ENCODE assay signal across 9 mouse cellular contexts in genomic region chr16:33832728-33833428, GRCm38 (mm10). TPM values are rescaled to one million over a fixed set of nuclear protein-coding genes. Genes with fewer than 3 reads are reported as not detected.
DNase-seq lines count a peak whose midpoint lies in the region; ATAC-seq lines count a peak whose summit lies in the region.
"Had no signal": no experiment of that assay in that cellular context is flagged by ENCODE, and none has a peak within 500 bp of the region (broad histone marks: within the 10 kb centered on the region; RNA-seq: fewer than 3 reads in every experiment).

No protein-coding gene starts in this region.

- peak; percentile 80 for ATAC-seq in forebrain, embryonic 15.5 days (replicated peaks)
- no peak for ATAC-seq in intestine, embryonic 15.5 days

- peak; percentile 45 for DNase-seq in adrenal gland, postnatal 10 days
- no peak for DNase-seq in adrenal gland, adult 18-20 months (ENCODE audit: low spot score in 2 of 2)
- peak; percentile 41 for DNase-seq in NIH3T3 (ENCODE audit: low read depth)
- peak; percentile 61 for DNase-seq in thymus, postnatal 14 days
- DNase-seq in cerebellum, postnatal 25 days, result no peak

- 1% methylated on average over 21 of the region's 21 CpGs for WGBS in forebrain, embryonic 15.5 days
- WGBS in intestine, embryonic 15.5 days, result 10% methylated on average over 21 of the region's 21 CpGs
- WGBS in macrophage (ENCODE audit: missing documents), result 11% methylated on average over 21 of the region's 21 CpGs

- H3K4me1 ChIP-seq in forebrain, embryonic 15.5 days, result peaks cover 45% of the 10 kb centered on the region
- peaks cover 34% of the 10 kb centered on the region for H3K4me1 ChIP-seq in intestine, embryonic 15.5 days (replicated peaks)

- peaks cover 74% of the 10 kb centered on the region for H3K79me2 ChIP-seq in macrophage (ENCODE audit: inconsistent target)

- H3K4me2 ChIP-seq in forebrain, embryonic 15.5 days (replicated peaks), result peak overlapping the region; percentile 43
- H3K4me2 ChIP-seq in intestine, embryonic 15.5 days (replicated peaks), result peak overlapping the region; percentile 73

- H3K36me3 ChIP-seq in forebrain, embryonic 15.5 days, result no peaks in the 10 kb centered on the region
- no peaks in the 10 kb centered on the region for H3K36me3 ChIP-seq in intestine, embryonic 15.5 days
- no peaks in the 10 kb centered on the region for H3K36me3 ChIP-seq in macrophage (ENCODE audit: inconsistent target)

- peak overlapping the region; percentile 63 for H3K27ac ChIP-seq in forebrain, embryonic 15.5 days (replicated peaks)
- peak overlapping the region; percentile 25 for H3K27ac ChIP-seq in intestine, embryonic 15.5 days
- H3K27ac ChIP-seq in macrophage, result peak overlapping the region; percentile 58

- H3K27me3 ChIP-seq in forebrain, embryonic 15.5 days, result peaks cover 34% of the 10 kb centered on the region
- no peaks in the 10 kb centered on the region for H3K27me3 ChIP-seq in intestine, embryonic 15.5 days (replicated peaks)

- no peak overlapping the region for H3K9ac ChIP-seq in forebrain, embryonic 15.5 days (replicated peaks)
- peak overlapping the region; percentile 23; the same call in 1 of the 2 replicates for H3K9ac ChIP-seq in intestine, embryonic 15.5 days

- H3K4me3 ChIP-seq in forebrain, embryonic 15.5 days, result peak overlapping the region; percentile 13; the same call in 1 of the 2 replicates
- H3K4me3 ChIP-seq in intestine, embryonic 15.5 days (replicated peaks), result peak overlapping the region; percentile 24
- peak overlapping the region; percentile 15; the same call in 1 of the 2 replicates for H3K4me3 ChIP-seq in macrophage (ENCODE audit: inconsistent target)

- H3K9me3 ChIP-seq in forebrain, embryonic 15.5 days, result no peaks in the 10 kb centered on the region
- no peaks in the 10 kb centered on the region for H3K9me3 ChIP-seq in intestine, embryonic 15.5 days

RNA-seq across cellular contexts. Expression of gene Itgb5, which starts 3.4 kb away (rescaled TPM):
- 100 to 1,000 TPM; 106 to 114 TPM for total RNA-seq in adrenal gland, postnatal 10 days (2021)
- 100 to 1,000 TPM; 146 to 187 TPM for total RNA-seq in adrenal gland, adult 18-20 months (2021)
- polyA plus RNA-seq in forebrain, embryonic 15.5 days (2015; fragmentation: Nextera tagmentation; extraction: Ambion mirVana), result 10.6 and 13.3 TPM in 2 replicates
- polyA plus RNA-seq in intestine, embryonic 15.5 days (2015; fragmentation: Nextera tagmentation; extraction: Ambion mirVana), result 35.8 and 36.1 TPM in 2 replicates
- total RNA-seq in macrophage (2018; cell fraction: chromatin; rRNA removed), result 100 to 1,000 TPM in 1 of 26 experiments, 10 to 100 TPM in 22, 1 to 10 TPM in 3; 7.6 to 100 (median 36.7) TPM
- total RNA-seq in macrophage (2018; cell fraction: cytosol; rRNA removed), result 100 to 1,000 TPM in 13 of 26 experiments, 10 to 100 TPM in 13; 54.3 to 204 (median 110) TPM
- 100 to 1,000 TPM in 16 of 26 experiments, 10 to 100 TPM in 10; 61.1 to 188 (median 117) TPM for total RNA-seq in macrophage (2018; cell fraction: nucleus; rRNA removed)
- 142 to 189 TPM (median 162 TPM) in 3 replicates for polyA plus RNA-seq in macrophage (2018)

RNA-seq across cellular contexts. Expression of gene Muc13, which starts 39.0 kb away (rescaled TPM):
- total RNA-seq in adrenal gland, postnatal 10 days (2021), result under 1 TPM; 0.09 to 0.18 TPM
- total RNA-seq in adrenal gland, adult 18-20 months (2021), result not detected
- polyA plus RNA-seq in forebrain, embryonic 15.5 days (2015; fragmentation: Nextera tagmentation; extraction: Ambion mirVana), result not detected in 2 replicates
- 209 and 261 TPM in 2 replicates for polyA plus RNA-seq in intestine, embryonic 15.5 days (2015; fragmentation: Nextera tagmentation; extraction: Ambion mirVana)
- total RNA-seq in macrophage (2018; cell fraction: chromatin; rRNA removed), result not detected
- total RNA-seq in macrophage (2018; cell fraction: cytosol; rRNA removed), result under 1 TPM in 3 of 26 experiments, not detected in 23; 0.04 to 0.07 (median 0.05) TPM
- total RNA-seq in macrophage (2018; cell fraction: nucleus; rRNA removed), result under 1 TPM in 1 of 26 experiments, not detected in 25; 0.20 TPM
- polyA plus RNA-seq in macrophage (2018), result 0.04 TPM in 1 of 3 replicates, not detected in the others
- total RNA-seq: left cerebral cortex, postnatal 14 days had no signal

Comparison
In these comparisons a context has a peak if more than half of its experiments do, and no peak if none do; other contexts are left out.
1. DNase-seq: peak in adrenal gland, postnatal 10 days (single experiment), NIH3T3 (single experiment) and thymus, postnatal 14 days (single experiment); none in adrenal gland, adult 18-20 months (0 of 2) and cerebellum, postnatal 25 days (0 of 2).
2. RNA of gene Muc13, which starts 39.0 kb away (polyA plus RNA-seq): 209 to 261 TPM in intestine, embryonic 15.5 days; 0.04 TPM in macrophage and not detected in forebrain, embryonic 15.5 days; every median in the first group is over 100 times any median in the second.
3. Peak in every context shown above with its lines, with median percentiles within 50 percentile points of each other: H3K27ac ChIP-seq and H3K4me3 ChIP-seq.